Mouse (Mus musculus) mouse trophoblast stem cell (cell line): ENCODE measurements around the gene Gm21778.
"Not testable (repeated sequence)": the region's sequence is repeated elsewhere in the genome, so short reads cannot be mapped to it uniquely, and the experiment has no call there.

Source experiments
- in situ Hi-C, 2 experiments: fragments of 300-500 bp; cut with MseI, MboI; formaldehyde crosslinking; loops; 2 replicates in 1 of 2; 3 replicates in 1 of 2; pipeline ENCODE4 v1.15.1; 2025

Gene Gm21778

GRCm38 (mm10) chrY:5942160-5942559 is at the start of gene Gm21778:
Gm21778 (plus strand) TSS chrY:5942460.
- in situ Hi-C loops: not testable (repeated sequence)
